12 mouse cellular contexts compared by ENCODE assay signal in genomic region chr7:45237747-45238699, GRCm38 (mm10). TPM values are rescaled to one million over a fixed set of nuclear protein-coding genes. Genes with fewer than 3 reads are reported as not detected.
DNase-seq lines count a peak whose midpoint lies in the region; TF ChIP-seq lines count a peak whose summit lies in the region.
"Had no signal": no experiment of that assay in that cellular context is flagged by ENCODE, and none has a peak within 500 bp of the region (broad histone marks: within the 10 kb centered on the region; RNA-seq: fewer than 3 reads in every experiment).

No protein-coding gene starts in this region.

- H3K9ac ChIP-seq in liver, adult 2 months (ENCODE audit: low read depth, low read length), result 0 out of 2 replicates have a peak overlapping the region, but pooled peaks have one; percentile 43
- peak overlapping the region; percentile 90 for H3K9ac ChIP-seq in MEL (ENCODE audit: control insufficient read depth, low read depth, low read length, poor library complexity, severe bottlenecking)
- H3K9ac ChIP-seq: embryonic facial prominence, embryonic 15.5 days; midbrain, embryonic 13.5 days had no signal

- TF ChIP-seq POLR2A in liver, adult 2 months (IDR thresholded peaks at IDR 0.05; ENCODE audit: extremely low read depth, insufficient read depth, low read length), result no peak
- TF ChIP-seq POLR2A in MEL (IDR thresholded peaks at IDR 0.05; ENCODE audit: control insufficient read depth in 1 of 2, insufficient read depth in 1 of 2, low read depth in 1 of 2, low read length in 2 of 2, poor library complexity in 1 of 2), result no peak
- no peak for TF ChIP-seq POLR2A in small intestine, adult 2 months (IDR thresholded peaks at IDR 0.05; ENCODE audit: low read depth, low read length)

- no peaks in the 10 kb centered on the region for H3K36me3 ChIP-seq in liver, adult 2 months (ENCODE audit: control insufficient read depth, insufficient read depth, low read length)
- H3K36me3 ChIP-seq in MEL (ENCODE audit: control insufficient read depth in 1 of 2, insufficient read depth in 2 of 2, low read length in 2 of 2), result peaks cover 0 to 11% of the 10 kb centered on the region in 2 experiments; a peak in 2 of 4 replicates
- peaks cover 13% of the 10 kb centered on the region for H3K36me3 ChIP-seq in limb, embryonic 10.5 days
- H3K36me3 ChIP-seq in small intestine, adult 2 months (ENCODE audit: control insufficient read depth, insufficient read depth, low read length), result no peaks in the 10 kb centered on the region

- no peak for TF ChIP-seq CTCF in liver, adult 2 months (IDR thresholded peaks at IDR 0.05; ENCODE audit: low read depth, low read length)
- no peak for TF ChIP-seq CTCF in MEL (IDR thresholded peaks at IDR 0.05 in 2 of 3, conservative IDR thresholded peaks at IDR 0.05 in 1 of 3; ENCODE audit: control insufficient read depth in 1 of 3, insufficient read depth in 1 of 3, low read depth in 2 of 3, low read length in 3 of 3, poor library complexity in 1 of 3, severe bottlenecking in 1 of 3)
- TF ChIP-seq CTCF in small intestine, adult 2 months (IDR thresholded peaks at IDR 0.05; ENCODE audit: extremely low read depth, insufficient read length, insufficient replicate concordance, low read depth, low read length), result no peak

- no peaks in the 10 kb centered on the region for H3K79me2 ChIP-seq in liver, adult 2 months (ENCODE audit: control insufficient read depth, insufficient read depth, low read length)
- peaks cover 4% of the 10 kb centered on the region for H3K79me2 ChIP-seq in MEL (ENCODE audit: control insufficient read depth, insufficient read depth, low read length, poor library complexity)

- peak in 1 of 2 experiments; percentile 14; a peak in 1 of 4 replicates for TF ChIP-seq EP300 in MEL (IDR thresholded peaks at IDR 0.05; ENCODE audit: low read depth in 1 of 2, low read length in 2 of 2)

- no peak for TF ChIP-seq RAD21 in MEL (IDR thresholded peaks at IDR 0.05; ENCODE audit: low read depth, low read length)

- DNase-seq in liver, adult 2 months (ENCODE audit: extremely low read depth, low read depth, low spot score), result peak; percentile 23
- DNase-seq in liver (no peak), MEL (ENCODE audit: low read depth, low spot score) (peak; percentile 60)
- DNase-seq in limb, embryonic 10.5 days (ENCODE audit: low spot score), result peak; percentile 28
- DNase-seq in ovary, adult 18-20 months (ENCODE audit: low spot score), result no peak
- DNase-seq in left cerebral cortex, postnatal 10 days (ENCODE audit: extremely low spot score in 1 of 2, low spot score in 2 of 2), result no peak
- no peak for DNase-seq in thymus, postnatal 25 days

- 76% methylated on average over 17 of the region's 17 CpGs for WGBS in liver, adult 2 months
- WGBS in limb, embryonic 10.5 days, result 77% methylated on average over 17 of the region's 17 CpGs
- WGBS in small intestine, adult 2 months, result 74% methylated on average over 17 of the region's 17 CpGs

- no peaks in the 10 kb centered on the region for H3K9me3 ChIP-seq in MEL (replicated peaks; ENCODE audit: insufficient read depth, low read length)
- H3K9me3 ChIP-seq in limb, embryonic 10.5 days (replicated peaks), result no peaks in the 10 kb centered on the region
- H3K9me3 ChIP-seq: embryonic facial prominence, embryonic 15.5 days; midbrain, embryonic 13.5 days had no signal

- H3K4me1 ChIP-seq in liver, adult 2 months (ENCODE audit: control insufficient read depth, insufficient read depth, low read length), result peaks cover 4% of the 10 kb centered on the region; the same call in 1 of the 2 replicates
- peaks cover 6 to 22% of the 10 kb centered on the region in 2 experiments for H3K4me1 ChIP-seq in MEL (ENCODE audit: control insufficient read depth in 1 of 2, insufficient read depth in 2 of 2, low read length in 2 of 2)
- H3K4me1 ChIP-seq in limb, embryonic 10.5 days, result peaks cover 58% of the 10 kb centered on the region
- H3K4me1 ChIP-seq in small intestine, adult 2 months (ENCODE audit: control insufficient read depth, insufficient read depth, insufficient read length, low read length), result peaks cover 19% of the 10 kb centered on the region

- H3K4me3 ChIP-seq in liver, adult 2 months (ENCODE audit: insufficient read depth, low read depth, low read length), result no peak overlapping the region; the same call in 1 of the 2 replicates
- peak overlapping the region; percentile 82 to 94 for H3K4me3 ChIP-seq in MEL (ENCODE audit: control insufficient read depth in 1 of 2, insufficient read depth in 1 of 2, low read depth in 2 of 2, low read length in 2 of 2)
- no peak overlapping the region for H3K4me3 ChIP-seq in limb, embryonic 10.5 days
- peak overlapping the region; percentile 59 for H3K4me3 ChIP-seq in small intestine, adult 2 months (ENCODE audit: low read depth, low read length)
- H3K4me3 ChIP-seq: embryonic facial prominence, embryonic 15.5 days; layer of hippocampus, adult 2 months; midbrain, embryonic 13.5 days had no signal

- intact Hi-C loops in left cerebral cortex, postnatal 10 days (cut with DNase I), result no loop called here

- H3K27me3 ChIP-seq in liver, adult 2 months (ENCODE audit: control insufficient read depth, insufficient read depth, low read length), result peaks cover 4% of the 10 kb centered on the region; the same call in 1 of the 2 replicates
- no peaks in the 10 kb centered on the region; a peak in 1 of 4 replicates for H3K27me3 ChIP-seq in MEL (ENCODE audit: control insufficient read depth in 1 of 2, insufficient read depth in 2 of 2, low read length in 2 of 2)
- H3K27me3 ChIP-seq in limb, embryonic 10.5 days (ENCODE audit: low read depth, poor library complexity, severe bottlenecking), result peaks cover 54% of the 10 kb centered on the region
- 0 out of 2 replicates have a peak, but pooled peaks cover 5% of the 10 kb centered on the region for H3K27me3 ChIP-seq in small intestine, adult 2 months (ENCODE audit: control insufficient read depth, insufficient read depth, low read length)

- 0 out of 2 replicates have a peak overlapping the region, but pooled peaks have one; percentile 12 for H3K27ac ChIP-seq in liver, adult 2 months (replicated peaks; ENCODE audit: insufficient read depth, low read depth, low read length)
- H3K27ac ChIP-seq in MEL (ENCODE audit: control insufficient read depth, low read depth, low read length), result peak overlapping the region; percentile 83
- H3K27ac ChIP-seq in limb, embryonic 10.5 days, result no peak overlapping the region
- H3K27ac ChIP-seq in small intestine, adult 2 months (ENCODE audit: insufficient read depth, low read depth, low read length), result peak overlapping the region; percentile 66
- H3K27ac ChIP-seq: embryonic facial prominence, embryonic 15.5 days; layer of hippocampus, adult 2 months; midbrain, embryonic 13.5 days had no signal

TF ChIP-seq in MEL, 35 proteins besides CTCF, POLR2A, EP300 and RAD21 (continues in another document):
- TF ChIP-seq MYC (IDR thresholded peaks at IDR 0.05; ENCODE audit: low read depth, low read length) (0 out of 2 replicates have a peak, but pooled peaks have one; percentile 33), ZC3H11A (IDR thresholded peaks at IDR 0.05; ENCODE audit: low read depth, low read length) (no peak)

RNA-seq across cellular contexts. Expression of gene Cd37, which starts 0.9 kb away (rescaled TPM):
- 1.4 and 1.5 TPM in 2 replicates for total RNA-seq in liver, adult 2 months (2014; rRNA removed)
- polyA plus RNA-seq in liver, adult 2 months (2012; rRNA removed), result 4.5 and 11.5 TPM in 2 replicates
- 17.2 and 22.4 TPM in 2 replicates for total RNA-seq in MEL (2012; rRNA removed)
- polyA plus RNA-seq in MEL (2012; ENCODE audit: insufficient read depth in 1 of 2, insufficient read length in 2 of 2, low read depth in 1 of 2, low replicate concordance in 2 of 2, missing spikeins in 1 of 2), result 100 to 1,000 TPM in 1 of 2 experiments, not detected in 1; 111 TPM
- polyA plus RNA-seq in limb, embryonic 10.5 days (2016; fragmentation: Nextera tagmentation; extraction: Ambion mirVana), result 1.1 and 1.2 TPM in 2 replicates
- 33.4 and 63.6 TPM in 2 replicates for polyA plus RNA-seq in small intestine, adult 2 months (2012; rRNA removed)
- total RNA-seq in left cerebral cortex, postnatal 10 days (2021), result 1 to 10 TPM; 4.1 to 4.3 TPM

RNA-seq across cellular contexts. Expression of gene Slc6a16, which starts 2.9 kb away (rescaled TPM):
- 0.20 and 0.37 TPM in 2 replicates for total RNA-seq in liver, adult 2 months (2014; rRNA removed)
- polyA plus RNA-seq in liver, adult 2 months (2012; rRNA removed), result 0.86 and 1.9 TPM in 2 replicates
- not detected in 2 replicates for total RNA-seq in MEL (2012; rRNA removed)
- polyA plus RNA-seq in MEL (2012; ENCODE audit: insufficient read depth in 1 of 2, insufficient read length in 2 of 2, low read depth in 1 of 2, low replicate concordance in 2 of 2, missing spikeins in 1 of 2), result not detected
- polyA plus RNA-seq in limb, embryonic 10.5 days (2016; fragmentation: Nextera tagmentation; extraction: Ambion mirVana), result 0.24 and 0.49 TPM in 2 replicates
- not detected in 2 replicates for polyA plus RNA-seq in small intestine, adult 2 months (2012; rRNA removed)
- 1 to 10 TPM; 1.4 to 1.7 TPM for total RNA-seq in left cerebral cortex, postnatal 10 days (2021)
- total RNA-seq: hematopoietic stem cell, adult 5-6 weeks had no signal

RNA-seq across cellular contexts. Expression of gene Tead2, which starts 22.5 kb away (rescaled TPM):
- total RNA-seq in liver, adult 2 months (2014; rRNA removed), result 1.2 and 1.5 TPM in 2 replicates
- 0.97 and 2.9 TPM in 2 replicates for polyA plus RNA-seq in liver, adult 2 months (2012; rRNA removed)
- total RNA-seq in MEL (2012; rRNA removed), result 0.19 TPM in 1 of 2 replicates, not detected in the other
- under 1 TPM in 1 of 2 experiments, not detected in 1; 0.38 TPM for polyA plus RNA-seq in MEL (2012; ENCODE audit: insufficient read depth in 1 of 2, insufficient read length in 2 of 2, low read depth in 1 of 2, low replicate concordance in 2 of 2, missing spikeins in 1 of 2)
- polyA plus RNA-seq in limb, embryonic 10.5 days (2016; fragmentation: Nextera tagmentation; extraction: Ambion mirVana), result 435 and 481 TPM in 2 replicates
- polyA plus RNA-seq in small intestine, adult 2 months (2012; rRNA removed), result 8.0 and 32.2 TPM in 2 replicates
- 1 to 10 TPM; 6.6 to 6.8 TPM for total RNA-seq in left cerebral cortex, postnatal 10 days (2021)

RNA-seq across cellular contexts. Expression of gene Dkkl1, which starts 26.1 kb away (rescaled TPM):
- not detected in 2 replicates for total RNA-seq in liver, adult 2 months (2014; rRNA removed)
- 0.21 TPM in 1 of 2 replicates, not detected in the other for polyA plus RNA-seq in liver, adult 2 months (2012; rRNA removed)
- 8.5 and 9.2 TPM in 2 replicates for total RNA-seq in MEL (2012; rRNA removed)
- 10 to 100 TPM in 1 of 2 experiments, not detected in 1; 32.0 TPM for polyA plus RNA-seq in MEL (2012; ENCODE audit: insufficient read depth in 1 of 2, insufficient read length in 2 of 2, low read depth in 1 of 2, low replicate concordance in 2 of 2, missing spikeins in 1 of 2)
- 0.21 and 0.41 TPM in 2 replicates for polyA plus RNA-seq in limb, embryonic 10.5 days (2016; fragmentation: Nextera tagmentation; extraction: Ambion mirVana)
- polyA plus RNA-seq in small intestine, adult 2 months (2012; rRNA removed), result 0.24 and 0.84 TPM in 2 replicates
- total RNA-seq in left cerebral cortex, postnatal 10 days (2021), result 10 to 100 TPM; 16.3 to 18.7 TPM

RNA-seq across cellular contexts. Expression of gene Ccdc155, which starts 33.3 kb away (rescaled TPM):
- not detected in 2 replicates for total RNA-seq in liver, adult 2 months (2014; rRNA removed)
- polyA plus RNA-seq in liver, adult 2 months (2012; rRNA removed), result not detected in 2 replicates
- 0.16 and 0.27 TPM in 2 replicates for total RNA-seq in MEL (2012; rRNA removed)
- under 1 TPM in 1 of 2 experiments, not detected in 1; 0.38 TPM for polyA plus RNA-seq in MEL (2012; ENCODE audit: insufficient read depth in 1 of 2, insufficient read length in 2 of 2, low read depth in 1 of 2, low replicate concordance in 2 of 2, missing spikeins in 1 of 2)
- 0.45 and 0.68 TPM in 2 replicates for polyA plus RNA-seq in limb, embryonic 10.5 days (2016; fragmentation: Nextera tagmentation; extraction: Ambion mirVana)
- polyA plus RNA-seq in small intestine, adult 2 months (2012; rRNA removed), result not detected in 2 replicates
- total RNA-seq in left cerebral cortex, postnatal 10 days (2021), result 1 to 10 TPM; 2.0 to 2.3 TPM

Comparison
In these comparisons a context has a peak if more than half of its experiments do, and no peak if none do; other contexts are left out.
1. DNase-seq: peak in liver, adult 2 months (single experiment), MEL (single experiment) and limb, embryonic 10.5 days (single experiment); none in liver (single experiment), ovary, adult 18-20 months (single experiment), left cerebral cortex, postnatal 10 days (0 of 2) and thymus, postnatal 25 days (single experiment).
2. H3K4me3 ChIP-seq: peak in MEL (2 of 2) and small intestine, adult 2 months (single experiment); none in liver, adult 2 months (single experiment) and limb, embryonic 10.5 days (single experiment).
3. RNA of gene Tead2, which starts 22.5 kb away (polyA plus RNA-seq): 435 to 481 TPM in limb, embryonic 10.5 days; 8.0 to 32.2 TPM in small intestine, adult 2 months, 0.97 to 2.9 TPM in liver, adult 2 months and 0.38 TPM in MEL; every median in the first group is over 10 times any median in the second.